1 mouse cellular context compared by ENCODE assay signal in genomic region chr10:76247960-76248646, GRCm38 (mm10).
TF ChIP-seq lines count a peak whose summit lies in the region.

No protein-coding gene starts in this region.

TF ChIP-seq in myocyte, 11 proteins besides CTCF, POLR2A, EP300 and RAD21 (continued from another document):
- TF ChIP-seq SRF (IDR thresholded peaks at IDR 0.05; ENCODE audit: control insufficient read depth, insufficient read length, low read depth) (no peak), REST (IDR thresholded peaks at IDR 0.05; ENCODE audit: insufficient read depth, insufficient read length) (no peak), USF1 (IDR thresholded peaks at IDR 0.05; ENCODE audit: low read depth) (no peak), E2F4 (IDR thresholded peaks at IDR 0.05; ENCODE audit: insufficient read depth) (no peak)
